Mouse (Mus musculus) 3T3-L1 (cell line): Measurements from ENCODE around the gene Slc3a2.
"Not testable (repeated sequence)": the region's sequence is repeated elsewhere in the genome, so short reads cannot be mapped to it uniquely, and the experiment has no call there.

Experiments
- DNase-seq: peaks from one replicate; pipeline ENCODE4 v3.0.0-alpha.2; 2015; ENCODE audit warnings: low read depth, low spot score

Slc3a2 gene

DNA sequence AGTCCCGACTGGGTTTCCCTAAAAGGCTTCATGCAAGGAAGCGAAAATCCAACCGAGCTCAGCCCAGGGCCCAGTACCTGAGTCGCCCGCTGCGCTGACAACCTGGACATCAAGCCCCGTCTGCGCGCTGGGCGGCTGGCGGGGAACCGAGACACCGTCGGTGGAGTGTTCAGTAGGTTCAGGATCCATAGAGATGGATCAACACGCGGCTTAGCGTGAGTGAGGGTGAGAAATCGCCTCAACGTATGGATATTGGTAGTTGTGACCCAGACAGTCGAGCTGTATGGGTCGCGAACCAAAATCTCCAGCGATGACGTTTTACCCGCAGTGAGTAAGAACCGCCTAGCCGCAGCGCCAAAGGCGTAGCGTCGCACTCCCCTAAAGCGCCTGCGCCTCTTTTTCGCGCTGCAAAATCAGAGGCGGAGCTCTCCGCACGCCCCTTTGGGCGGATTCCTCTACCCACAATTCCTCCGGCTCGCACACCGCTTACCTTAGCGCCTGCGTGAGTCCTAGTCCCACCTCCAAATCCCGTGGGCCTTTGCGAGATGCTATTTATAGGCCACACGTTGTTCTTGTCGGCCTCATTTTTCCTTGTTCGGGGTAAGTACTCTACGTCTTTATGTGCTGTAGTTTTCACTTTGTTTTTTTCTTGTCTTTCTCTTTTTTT lies at the start of gene Slc3a2:
Gene Slc3a2, minus strand, starts transcription at position 463 of the 667 bp plus-strand sequence.
- DNase-seq, result peak; percentile 99

DNA sequence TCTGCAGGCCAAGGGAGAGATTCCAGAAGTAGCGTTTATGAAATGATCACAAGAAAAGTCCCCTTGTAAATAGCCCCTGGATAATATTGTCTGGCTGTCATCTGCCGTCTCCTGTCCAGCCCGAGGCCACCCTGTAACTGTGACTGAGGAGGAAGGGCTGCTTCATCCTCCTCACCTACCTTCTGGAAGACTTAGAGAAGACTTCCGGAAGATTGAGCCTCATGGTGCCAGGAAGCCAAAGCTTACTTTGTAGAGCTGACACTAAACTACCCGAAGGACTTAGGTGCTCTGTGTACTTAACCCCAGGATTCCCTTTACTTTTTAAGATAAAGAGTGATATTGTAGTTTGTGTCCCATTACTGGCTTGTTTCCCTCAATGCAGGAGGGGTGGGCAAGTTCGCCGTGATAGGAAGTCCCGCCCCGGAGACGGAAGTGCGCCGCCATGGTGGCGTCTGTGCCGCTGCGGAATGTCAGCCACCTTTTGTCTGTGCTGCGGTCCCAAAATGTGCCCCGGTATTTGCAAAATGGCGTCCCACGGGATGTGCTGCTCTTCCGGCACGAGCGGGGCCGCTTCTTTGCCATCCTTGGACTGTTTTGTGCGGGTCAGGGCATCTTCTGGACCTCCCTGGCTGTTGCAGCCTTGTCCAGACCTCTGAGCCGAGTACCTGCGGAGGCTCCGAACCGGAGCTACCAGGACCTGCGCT lies 47.5 kb upstream of the Slc3a2 start, which contains the start of gene Tmem223:
Gene Tmem223, plus strand, starts transcription at position 430 of the 704 bp plus-strand sequence.
- no peak for DNase-seq

GRCm38 (mm10) chr19:8765562-8765961 lies 42.4 kb upstream of the Slc3a2 start:
- DNase-seq, result no peak

- no peak for DNase-seq
Observed at GRCm38 (mm10) chr19:8763276-8763675, 40.1 kb upstream of the Slc3a2 start.

DNA sequence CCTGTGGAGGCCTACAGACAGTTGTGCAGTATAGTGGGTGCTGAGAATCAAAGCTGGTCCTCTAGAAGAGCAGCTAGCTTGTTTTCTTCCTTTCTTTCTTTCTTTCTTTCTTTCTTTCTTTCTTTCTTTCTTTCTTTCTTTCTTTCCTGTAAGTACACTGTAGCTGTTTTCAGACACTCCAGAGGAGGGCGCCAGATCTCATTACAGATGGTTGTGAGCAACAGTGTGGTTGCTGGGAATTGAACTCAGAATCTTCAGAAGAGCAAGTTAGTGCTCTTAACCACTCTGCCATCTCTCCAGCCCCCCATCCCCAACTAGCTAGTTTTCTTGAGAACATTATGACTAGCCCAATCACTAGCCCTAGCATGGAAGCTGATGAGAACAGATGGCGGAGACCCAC lies 37.6 kb upstream of the Slc3a2 start:
- DNase-seq, result no peak

DNA sequence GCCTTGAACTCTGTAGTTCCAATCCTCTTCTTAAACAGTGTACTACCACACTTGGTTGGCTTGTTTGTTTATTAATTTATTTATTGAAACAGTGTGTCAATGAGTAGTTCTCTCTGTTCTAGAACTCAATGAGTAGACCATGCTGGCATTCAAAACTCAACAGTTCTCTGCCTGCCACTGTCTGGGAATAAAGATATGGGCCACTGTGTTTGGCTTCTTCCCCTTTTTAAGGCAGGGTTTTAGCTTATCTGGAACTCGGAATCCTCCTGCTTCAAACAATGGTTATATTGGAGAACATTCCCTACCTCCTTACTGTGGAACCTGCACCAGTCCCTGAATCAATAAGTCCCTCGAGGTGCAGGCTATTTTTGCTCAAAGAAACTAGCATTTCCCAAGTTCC lies 35.7 kb upstream of the Slc3a2 start:
- no peak for DNase-seq

- DNase-seq, result peak; percentile 40
Observed at GRCm38 (mm10) chr19:8757471-8757998, 34.4 kb upstream of the Slc3a2 start.

- peak; percentile 91 for DNase-seq
Observed at GRCm38 (mm10) chr19:8756635-8757387, 33.6 kb upstream of the Slc3a2 start, which contains the start of gene Nxf1. Gene Nxf1, plus strand, starts transcription at chr19:8757073.

- peak; percentile 17 for DNase-seq
Observed at GRCm38 (mm10) chr19:8755652-8756051, 32.5 kb upstream of the Slc3a2 start.

GRCm38 (mm10) chr19:8747368-8747767 lies 24.2 kb upstream of the Slc3a2 start:
- peak; percentile 72 for DNase-seq

DNA sequence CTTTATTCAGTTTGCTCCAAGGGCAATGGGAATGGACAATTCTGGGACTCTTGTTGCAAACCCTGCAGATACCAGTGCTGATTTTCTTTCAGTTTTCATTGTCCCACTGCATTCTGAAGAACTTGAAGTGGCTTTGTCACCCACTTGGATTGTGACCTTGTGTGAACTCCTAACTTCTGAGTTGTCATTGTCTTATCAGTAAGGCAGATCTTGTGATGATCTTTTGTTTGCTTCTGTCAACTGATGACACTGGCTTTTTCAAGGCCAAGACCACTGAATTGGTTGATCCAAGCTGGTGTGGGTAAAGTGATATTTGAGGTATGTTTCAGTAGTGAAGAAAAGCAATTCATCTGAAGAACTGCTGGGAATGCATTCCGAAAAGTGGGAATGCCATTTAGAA lies 22.2 kb upstream of the Slc3a2 start:
- DNase-seq, result no peak

- no peak for DNase-seq
Observed at GRCm38 (mm10) chr19:8742176-8742575, 19.0 kb upstream of the Slc3a2 start.

GRCm38 (mm10) chr19:8741243-8741869 lies 18.2 kb upstream of the Slc3a2 start, which contains the start of gene Stx5a:
Gene Stx5a, plus strand, starts transcription at chr19:8741413.
- DNase-seq, result peak; percentile 100

DNA sequence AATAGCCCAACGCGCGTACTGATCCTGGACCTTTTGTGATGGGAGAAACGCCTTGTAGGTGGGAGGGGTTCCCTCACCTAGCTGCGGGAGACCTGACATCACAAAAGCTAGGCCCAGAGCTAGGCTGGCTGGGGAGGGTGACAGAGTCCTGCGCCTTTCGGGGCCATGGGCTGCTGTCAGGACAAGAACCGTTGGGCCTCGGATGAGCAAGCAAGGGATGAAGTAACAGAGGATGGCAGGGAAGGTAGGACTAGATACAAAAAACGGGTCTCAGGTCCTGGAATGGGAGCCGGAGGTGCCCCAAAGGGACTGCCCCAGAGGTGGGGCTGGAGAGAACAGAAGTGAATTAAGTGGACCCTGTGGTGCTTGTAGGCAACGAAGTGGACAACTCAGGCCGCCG lies 17.4 kb upstream of the Slc3a2 start, which contains the start of gene 1700092M07Rik:
Gene 1700092M07Rik, plus strand, starts transcription at position 116 of the 400 bp plus-strand sequence.
- DNase-seq, result no peak

DNA sequence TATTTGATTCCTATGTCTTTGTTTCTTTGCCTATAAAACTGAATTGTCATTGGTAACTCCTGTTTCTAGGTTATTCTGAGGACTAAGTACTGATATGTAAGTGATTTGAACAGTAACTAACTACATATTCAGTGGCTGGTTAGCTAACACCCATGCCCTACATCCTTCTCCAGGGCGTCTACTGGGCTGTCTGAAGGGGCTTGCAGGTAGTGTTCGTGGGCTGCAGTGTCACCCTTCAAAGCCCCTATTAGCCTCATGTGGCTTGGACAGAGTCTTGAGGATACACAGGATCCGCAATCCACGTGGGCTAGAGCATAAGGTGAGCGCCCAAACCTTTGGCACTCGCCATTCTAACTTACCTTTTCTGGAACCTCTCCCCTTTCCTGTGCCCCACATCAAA lies 16.5 kb upstream of the Slc3a2 start:
- DNase-seq, result no peak

DNA sequence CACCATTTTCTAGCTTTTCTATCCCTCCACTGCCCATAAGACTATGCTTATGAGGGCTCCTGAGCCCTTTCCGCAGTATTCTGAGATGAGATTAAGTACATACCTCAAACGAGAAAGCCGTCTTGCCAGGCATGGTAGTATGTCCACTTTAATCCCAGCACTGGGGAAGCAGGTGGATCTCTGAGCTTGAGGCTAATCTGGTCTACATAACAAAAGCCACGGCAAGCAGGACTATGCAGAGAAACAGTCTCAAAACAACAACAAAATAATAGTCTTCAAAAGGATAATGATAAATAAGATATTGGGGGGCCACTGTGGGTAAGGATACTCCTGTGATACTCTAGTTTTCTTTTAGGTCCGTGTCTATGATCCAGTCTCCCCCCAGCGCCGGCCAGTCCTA lies 15.7 kb upstream of the Slc3a2 start:
- DNase-seq, result no peak

GRCm38 (mm10) chr19:8736160-8736467 lies 12.9 kb upstream of the Slc3a2 start:
- no peak for DNase-seq

DNA sequence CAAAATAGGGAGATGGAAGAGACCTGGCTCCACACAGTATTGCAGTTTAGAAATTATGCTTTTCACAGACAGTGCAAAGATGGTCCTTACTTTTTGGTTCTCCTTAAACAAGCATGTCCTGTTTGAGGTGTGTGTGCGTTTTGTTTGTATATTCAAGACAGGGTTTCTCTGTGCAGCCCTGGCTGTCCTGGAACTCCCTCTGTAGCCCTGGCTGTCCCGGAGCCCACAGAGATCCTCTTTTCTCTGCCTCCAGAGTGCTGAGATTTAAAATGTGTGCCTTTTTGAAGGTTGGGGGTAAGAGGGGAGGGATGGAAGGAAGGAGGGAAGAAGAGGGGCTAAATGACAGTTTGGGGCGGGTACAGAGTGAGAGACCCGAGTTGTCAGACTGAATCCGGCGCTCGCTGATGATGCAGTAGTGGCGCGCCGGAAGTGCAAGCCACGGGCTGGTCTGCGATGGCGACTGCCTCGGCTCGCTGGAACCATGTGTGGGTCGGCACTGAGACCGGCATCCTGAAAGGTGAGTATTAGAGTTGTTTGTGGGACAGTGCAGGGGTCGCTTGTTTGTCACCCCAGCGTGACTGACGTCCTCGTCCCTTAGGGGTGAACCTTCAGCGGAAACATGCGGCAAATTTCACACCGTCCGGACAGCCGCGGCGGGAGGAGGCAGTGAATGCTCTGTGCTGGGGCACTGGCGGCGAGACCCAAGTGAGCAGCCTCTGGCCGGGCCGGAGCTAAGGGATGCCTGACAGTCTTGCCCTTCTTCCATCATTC lies 12.4 kb upstream of the Slc3a2 start, which contains the start of gene Wdr74:
Gene Wdr74, plus strand, starts transcription at position 439 of the 771 bp plus-strand sequence.
- peak; percentile 92 for DNase-seq

DNA sequence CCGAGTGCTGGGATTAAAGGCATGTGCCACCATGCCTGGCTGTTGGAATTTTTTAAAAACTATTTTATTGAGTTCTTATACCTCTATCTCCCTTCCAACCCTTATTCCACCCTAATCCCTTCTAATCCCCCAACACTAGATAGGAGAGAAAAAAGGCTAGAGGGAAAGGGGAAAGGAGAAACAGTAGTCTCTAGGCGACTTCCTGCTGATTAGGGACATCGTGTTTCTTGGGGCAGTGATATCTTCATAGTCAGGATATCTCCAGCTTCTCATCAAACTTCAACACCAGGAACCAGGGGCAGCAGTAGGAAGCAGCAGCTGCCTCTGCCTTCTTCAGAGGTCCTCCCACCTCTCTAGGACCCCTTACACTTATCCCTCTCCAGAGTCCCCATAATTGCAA lies 11.2 kb upstream of the Slc3a2 start:
- no peak for DNase-seq

DNA sequence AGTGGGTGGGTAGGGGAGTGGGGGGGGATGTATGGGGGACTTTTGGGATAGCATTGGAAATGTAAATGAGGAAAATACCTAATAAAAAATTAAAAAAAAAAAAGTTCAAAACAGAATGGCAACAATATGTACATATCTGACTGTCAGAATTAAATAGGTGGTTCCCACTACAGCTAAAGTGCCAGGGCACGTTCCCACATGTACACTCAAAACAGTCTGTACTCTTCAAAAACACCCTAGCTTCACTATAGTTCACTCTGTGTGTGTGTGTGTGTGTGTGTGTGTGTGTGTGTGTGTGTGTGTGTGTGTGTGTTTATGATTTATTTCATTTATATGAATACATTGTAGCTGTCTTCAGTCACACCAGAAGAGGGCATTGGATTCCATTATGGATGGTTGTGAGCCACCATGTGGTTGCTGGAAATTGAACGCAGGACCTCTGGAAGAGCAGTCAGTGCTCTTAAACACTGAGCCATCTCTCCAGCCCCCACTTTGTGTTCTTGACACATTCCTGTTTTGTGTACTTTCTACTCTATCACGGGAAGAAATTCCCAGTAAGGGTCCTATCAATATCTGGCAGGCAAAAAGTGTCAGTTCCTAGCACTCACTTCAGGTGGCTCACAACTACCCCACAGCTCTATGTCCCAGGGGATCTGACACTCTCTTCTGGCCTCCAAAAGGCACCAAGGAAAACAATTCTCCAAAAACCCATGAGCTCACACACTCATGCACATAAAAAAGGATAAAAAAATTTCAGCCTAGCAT lies 5.3 kb upstream of the Slc3a2 start:
- DNase-seq, result not testable (repeated sequence)
